Mouse (Mus musculus) hindbrain, postnatal 0 days (tissue): Measurements from ENCODE around the gene Ccdc177. TPM values are rescaled to one million over a fixed set of nuclear protein-coding genes. Genes with fewer than 3 reads are reported as not detected.

Experiments
- ATAC-seq: fragments of 200-750 bp; cut with Nextera tagmentation; 2 replicates; pipeline ENCODE4 v1.8.0; 2017; ENCODE audit warnings: mild to moderate bottlenecking, moderate TSS enrichment, moderate library complexity
- DNase-seq: peaks from one replicate; pipeline ENCODE4 v3.0.0-alpha.2; 2015; ENCODE audit warnings: low spot score
- H3K27ac ChIP-seq: fragments of 300-500 bp; sonication (generic); 2 replicates; pipeline ENCODE4 v1.5.1; 2014; ENCODE audit warnings: mild to moderate bottlenecking
- H3K27me3 ChIP-seq: fragments of 300-500 bp; sonication (generic); 2 replicates; pipeline ENCODE4 v1.6.1; 2014; ENCODE audit warnings: low read length, mixed read lengths; ENCODE audit not compliant: insufficient read depth
- H3K36me3 ChIP-seq: fragments of 300-500 bp; sonication (generic); 2 replicates; pipeline ENCODE4 v1.6.1; 2014; ENCODE audit warnings: low read length, mixed read lengths; ENCODE audit not compliant: insufficient read depth
- H3K4me1 ChIP-seq: fragments of 300-500 bp; sonication (generic); 2 replicates; pipeline ENCODE4 v1.6.1; 2014; ENCODE audit warnings: antibody characterized with exemption, low read length, mixed read lengths; ENCODE audit not compliant: insufficient read depth
- H3K4me2 ChIP-seq: fragments of 300-500 bp; sonication (generic); 2 replicates; pipeline ENCODE4 v1.6.1; 2014; ENCODE audit warnings: low read depth, mild to moderate bottlenecking, low read length, moderate library complexity, mixed read lengths
- H3K4me3 ChIP-seq: fragments of 300-500 bp; sonication (generic); 2 replicates; pipeline ENCODE4 v1.5.1; 2014; ENCODE audit warnings: low read length
- H3K9ac ChIP-seq: fragments of 300-500 bp; sonication (generic); replicated peaks from 2 replicates; pipeline ENCODE4 v1.6.1; 2014; ENCODE audit warnings: mild to moderate bottlenecking, low read length, moderate library complexity, mixed read lengths
- H3K9me3 ChIP-seq: fragments of 300-500 bp; sonication (generic); 2 replicates; pipeline ENCODE4 v1.6.1; 2016; ENCODE audit warnings: low read length, mixed read lengths
- CTCF ChIP-seq: IDR thresholded peaks from 2 replicates; pipeline ENCODE4 v1.5.1; 2016; ENCODE audit warnings: antibody characterized with exemption, control low read depth, low read depth
- WGBS: fragments of 180-500 bp; shearing (Covaris S2); extraction: QIAGEN DNeasy Blood & Tissue Kit; methylation state at CpG from one replicate; pipeline ENCODE4 v1.1.7; 2014; 5-methylcytosine and 5-hydroxymethylcytosine counted together
- polyA plus RNA-seq: library from polyadenylated mRNA; unstranded; fragments of >200 nt; fragmentation: Nextera tagmentation; extraction: Ambion mirVana; gene quantifications from 2 replicates; pipeline ENCODE4 v1.2.1, GENCODE M21; 2015
- total RNA-seq: library from RNA; depleted of rRNA; stranded (reverse); fragments of >200 nt; gene quantifications from 2 replicates; pipeline ENCODE4 v1.2.3, GENCODE M21; 2014

The Ccdc177 gene
- total and polyA plus RNA-seq, 2 experiments from 2014 or later, result 1.8 to 18.6 TPM

GRCm38 (mm10) chr12:80776046-80776634 lies 15.7 kb upstream of the Ccdc177 start:
- no peak for DNase-seq
- Histone ChIP-seq H3K27ac (no peak overlapping the region), H3K4me1 (no peaks in the 10 kb centered on the region), H3K4me3 (no peak overlapping the region), H3K9me3 (no peaks in the 10 kb centered on the region), H3K27me3 (no peaks in the 10 kb centered on the region), H3K4me2 (no peak overlapping the region), H3K36me3 (no peaks in the 10 kb centered on the region), H3K9ac (no peak overlapping the region)
- TF ChIP-seq CTCF, result no peak
- ATAC-seq, result no peak
- WGBS, result 90% methylated on average over 4 of the region's 4 CpGs

GRCm38 (mm10) chr12:80774786-80775185 lies 14.3 kb upstream of the Ccdc177 start:
- ATAC-seq (no peak), DNase-seq (no peak)
- Histone ChIP-seq H3K9me3 (no peaks in the 10 kb centered on the region), H3K36me3 (no peaks in the 10 kb centered on the region), H3K27me3 (no peaks in the 10 kb centered on the region), H3K27ac (no peak overlapping the region), H3K9ac (no peak overlapping the region), H3K4me2 (no peak overlapping the region), H3K4me3 (no peak overlapping the region), H3K4me1 (no peaks in the 10 kb centered on the region)
- 78% methylated on average over 7 of the region's 7 CpGs for WGBS
- TF ChIP-seq CTCF, result no peak

- Histone ChIP-seq H3K9ac (no peak overlapping the region), H3K4me1 (no peaks in the 10 kb centered on the region), H3K27me3 (no peaks in the 10 kb centered on the region), H3K9me3 (no peaks in the 10 kb centered on the region), H3K4me2 (peak overlapping the region; percentile 25; the same call in 1 of the 2 replicates), H3K27ac (no peak overlapping the region), H3K36me3 (no peaks in the 10 kb centered on the region), H3K4me3 (no peak overlapping the region)
- ATAC-seq (peak; percentile 82), DNase-seq (peak; percentile 94)
- WGBS, result 18% methylated on average over 11 of the region's 11 CpGs
- peak; percentile 99 for TF ChIP-seq CTCF
Observed at GRCm38 (mm10) chr12:80769697-80770096, 9.2 kb upstream of the Ccdc177 start.

- no peaks in the 10 kb centered on the region for H3K27me3 ChIP-seq
- H3K9ac ChIP-seq, result no peak overlapping the region
- DNase-seq (no peak), ATAC-seq (no peak)
- H3K4me3 ChIP-seq, result no peak overlapping the region
- 76% methylated on average over 4 of the region's 4 CpGs for WGBS
- H3K27ac ChIP-seq, result no peak overlapping the region
- H3K36me3 ChIP-seq, result no peaks in the 10 kb centered on the region
- TF ChIP-seq CTCF, result no peak
- peaks cover 5% of the 10 kb centered on the region for H3K4me1 ChIP-seq
- no peak overlapping the region for H3K4me2 ChIP-seq
- H3K9me3 ChIP-seq, result no peaks in the 10 kb centered on the region
Observed at GRCm38 (mm10) chr12:80764116-80764515, 3.6 kb upstream of the Ccdc177 start.

- no peak overlapping the region for H3K4me3 ChIP-seq
- no peak for TF ChIP-seq CTCF
- no peaks in the 10 kb centered on the region for H3K9me3 ChIP-seq
- ATAC-seq, result no peak
- 88% methylated on average over 5 of the region's 5 CpGs for WGBS
- H3K27ac ChIP-seq, result no peak overlapping the region
- no peak overlapping the region for H3K4me2 ChIP-seq
- H3K9ac ChIP-seq, result no peak overlapping the region
- H3K36me3 ChIP-seq, result no peaks in the 10 kb centered on the region
- no peak for DNase-seq
- no peaks in the 10 kb centered on the region for H3K27me3 ChIP-seq
- peaks cover 9% of the 10 kb centered on the region for H3K4me1 ChIP-seq
Observed at GRCm38 (mm10) chr12:80762982-80763381, 2.5 kb upstream of the Ccdc177 start.

GRCm38 (mm10) chr12:80759713-80760395 lies 633 bp downstream of the Ccdc177 start:
- WGBS, result 2% methylated on average over 22 of the region's 22 CpGs
- no peak for TF ChIP-seq CTCF
- ATAC-seq (peak; percentile 50), DNase-seq (peak; percentile 82)
- Histone ChIP-seq H3K9me3 (no peaks in the 10 kb centered on the region), H3K27ac (peak overlapping the region; percentile 95), H3K36me3 (peaks cover 5% of the 10 kb centered on the region; the same call in 1 of the 2 replicates), H3K4me2 (peak overlapping the region; percentile 79), H3K9ac (peak overlapping the region; percentile 89), H3K4me1 (peaks cover 9% of the 10 kb centered on the region), H3K27me3 (no peaks in the 10 kb centered on the region), H3K4me3 (peak overlapping the region; percentile 62)

GRCm38 (mm10) chr12:80759387-80759712 lies 1.1 kb downstream of the Ccdc177 start:
- peak overlapping the region; percentile 95 for H3K27ac ChIP-seq

More at GRCm38 (mm10) chr12:80759387-80759712, 1.1 kb downstream of the Ccdc177 start:
- DNase-seq (no peak), ATAC-seq (no peak; the same call in none of the 2 replicates)
- H3K27me3 ChIP-seq, result no peaks in the 10 kb centered on the region
- H3K4me3 ChIP-seq, result peak overlapping the region; percentile 62
- 3% methylated on average over 12 of the region's 13 CpGs for WGBS
- H3K9ac ChIP-seq, result peak overlapping the region; percentile 89
- peaks cover 9% of the 10 kb centered on the region for H3K4me1 ChIP-seq
- H3K4me2 ChIP-seq, result peak overlapping the region; percentile 79
- no peak for TF ChIP-seq CTCF
- peaks cover 5% of the 10 kb centered on the region; the same call in 1 of the 2 replicates for H3K36me3 ChIP-seq
- no peaks in the 10 kb centered on the region for H3K9me3 ChIP-seq
